Mouse (Mus musculus): ENCODE data around the gene Igf1r.
"Not testable (repeated sequence)": the region's sequence is repeated elsewhere in the genome, so short reads cannot be mapped to it uniquely, and the experiment has no call there.

- not testable (repeated sequence) for TF ChIP-seq MAFK (IDR thresholded peaks at IDR 0.05; ENCODE audit: insufficient read depth, low read depth, low read length); ZNF384 (IDR thresholded peaks at IDR 0.05; ENCODE audit: low read depth, low read length); HCFC1 (IDR thresholded peaks at IDR 0.05; ENCODE audit: borderline replicate concordance, insufficient read depth, low read length); ZC3H11A (IDR thresholded peaks at IDR 0.05; ENCODE audit: borderline replicate concordance, low read depth, low read length); CHD2 (IDR thresholded peaks at IDR 0.05; ENCODE audit: low read depth, low read length)
Measured at GRCm38 (mm10) chr7:68283133-68283520, 330.5 kb downstream of the Igf1r start.
